Mouse (Mus musculus) megakaryocyte, adult 5-6 weeks (primary cell): ENCODE measurements at regions not wholly inside any gene's neighbourhood (a gene's known extent, or its start where the extent isn't known, plus 50 kb on each side); places are given as distances from the start of the nearest gene placed in this dataset.
A peak's percentile ranks its signal among the peaks of the same experiment; 100 is the strongest.

Experiments
- ATAC-seq: 2 replicates; pipeline ENCODE4 v1.8.0; 2016; ENCODE audit warnings: mild to moderate bottlenecking, inconsistent platforms; ENCODE audit not compliant: poor library complexity, severe bottlenecking

DNA sequence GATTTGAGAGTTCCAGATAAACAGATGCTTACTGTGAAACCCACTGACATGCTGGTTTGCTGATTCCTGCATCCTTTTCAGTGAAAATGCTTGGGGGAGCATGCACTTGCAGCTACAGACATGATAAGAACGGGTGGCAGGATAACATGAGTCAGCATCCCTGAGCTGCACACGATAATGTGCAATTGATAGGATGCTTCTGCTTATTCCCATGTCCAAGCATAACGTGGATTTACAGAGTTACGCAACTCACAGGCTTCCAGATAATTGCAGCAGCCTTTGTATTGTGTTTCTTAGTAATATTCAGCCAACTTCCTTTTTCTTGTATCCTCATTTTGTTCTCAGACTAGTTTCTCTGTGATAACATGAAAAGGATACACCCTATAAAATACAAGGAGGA lies 245.7 kb downstream of the Flrt2 start:
- ATAC-seq = peak; percentile 54

DNA sequence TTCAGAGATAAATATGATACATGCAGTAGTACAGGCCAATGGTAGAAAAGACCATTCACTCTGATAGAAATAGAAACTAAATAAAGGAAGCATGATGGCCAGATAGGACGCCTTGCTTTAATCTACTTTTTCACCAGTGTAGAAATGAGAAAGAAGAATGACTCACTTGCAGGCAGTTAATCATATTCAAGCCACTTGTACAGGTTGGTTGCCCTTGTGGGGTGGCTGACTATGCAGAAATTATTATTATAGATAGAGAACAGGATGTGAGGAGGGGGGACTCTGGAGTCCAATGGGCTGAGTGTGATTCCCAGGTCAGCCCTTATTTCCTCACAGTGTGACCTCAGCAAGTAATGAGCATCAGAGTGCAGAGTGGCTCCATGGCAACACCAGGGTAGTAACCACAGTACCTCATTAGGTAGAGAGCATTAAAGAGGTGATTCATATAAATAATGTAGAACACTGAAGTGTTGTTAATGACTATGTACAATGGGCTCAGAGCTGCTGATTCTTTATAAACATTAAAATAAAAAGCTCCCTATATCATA lies 248.5 kb downstream of the Flrt2 start:
- 0 out of 2 replicates have a peak, but pooled peaks have one; percentile 15 for ATAC-seq

- ATAC-seq = no peak
Measured at GRCm38 (mm10) chr12:95959786-95960504, 267.9 kb downstream of the Flrt2 start.

DNA sequence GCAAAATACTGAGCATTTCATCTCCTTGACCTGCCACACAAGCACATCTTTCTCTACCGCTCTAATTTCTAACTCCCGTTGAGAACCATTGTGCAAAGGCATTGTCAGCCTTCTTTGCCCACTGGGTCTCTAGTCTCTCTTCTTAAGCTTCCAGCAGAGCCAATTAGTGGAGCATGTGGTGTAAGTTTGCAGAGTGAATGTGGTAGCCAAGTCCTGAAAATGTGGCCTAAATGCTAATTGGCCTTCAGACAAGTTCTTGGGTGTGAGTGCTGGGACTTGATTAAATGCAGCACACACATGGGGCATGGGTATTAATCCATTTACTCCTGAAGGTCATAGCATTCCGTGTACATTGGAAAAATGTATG lies 268.5 kb downstream of the Flrt2 start:
- no peak for ATAC-seq

GRCm38 (mm10) chr12:95962817-95963216 lies 270.8 kb downstream of the Flrt2 start:
- ATAC-seq = no peak

DNA sequence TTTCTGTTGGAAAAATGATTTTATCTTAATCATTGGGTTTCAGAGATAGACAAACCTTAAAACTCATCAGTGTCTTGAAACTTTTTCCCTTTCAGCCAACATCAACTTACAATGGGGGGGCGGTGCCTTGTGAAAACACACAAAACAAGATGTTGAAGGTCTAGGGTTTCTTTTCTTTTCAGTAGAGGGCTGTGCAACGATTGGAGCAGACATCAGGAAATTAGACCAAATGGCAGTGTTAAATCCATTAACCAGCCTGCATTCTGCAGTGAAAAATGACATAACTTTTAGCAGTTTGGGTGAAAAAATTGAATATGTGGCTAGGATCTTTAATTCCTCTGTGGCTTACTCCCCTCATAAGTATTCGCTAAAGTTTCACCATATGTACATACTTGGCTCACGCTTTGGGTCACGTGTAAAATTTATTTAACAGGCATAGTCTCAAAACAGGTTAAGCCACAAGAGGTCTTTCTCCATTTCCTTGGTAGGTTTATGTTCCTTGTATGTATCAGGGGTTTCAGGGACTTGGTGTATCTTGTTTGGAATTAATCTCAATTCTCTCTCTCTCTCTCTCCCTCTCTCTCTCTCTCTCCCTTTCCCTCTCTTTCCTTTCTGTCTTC lies 296.8 kb downstream of the Flrt2 start:
- ATAC-seq = no peak

- ATAC-seq = no peak
Measured at GRCm38 (mm10) chr12:95994963-95995362, 302.9 kb downstream of the Flrt2 start.

DNA sequence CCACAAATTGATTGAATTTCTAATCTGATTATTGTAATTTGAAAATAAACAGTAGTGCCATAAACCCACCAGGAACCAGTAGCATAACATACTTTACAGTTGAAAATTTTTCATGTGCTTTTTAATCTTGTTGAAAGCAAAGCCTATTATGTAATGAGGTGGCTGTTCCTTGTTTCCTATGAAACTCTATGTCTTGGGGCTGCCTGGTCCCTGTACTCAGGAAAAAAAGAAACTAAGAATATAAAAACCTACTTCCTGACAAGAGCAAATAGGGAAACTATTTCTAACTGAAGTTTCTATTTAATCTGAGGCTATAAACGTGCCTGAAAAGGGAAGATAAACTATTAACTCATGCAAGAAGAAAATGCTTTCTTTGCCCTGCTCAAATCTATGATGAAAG lies 338.2 kb downstream of the Flrt2 start:
- ATAC-seq = peak; percentile 60

DNA sequence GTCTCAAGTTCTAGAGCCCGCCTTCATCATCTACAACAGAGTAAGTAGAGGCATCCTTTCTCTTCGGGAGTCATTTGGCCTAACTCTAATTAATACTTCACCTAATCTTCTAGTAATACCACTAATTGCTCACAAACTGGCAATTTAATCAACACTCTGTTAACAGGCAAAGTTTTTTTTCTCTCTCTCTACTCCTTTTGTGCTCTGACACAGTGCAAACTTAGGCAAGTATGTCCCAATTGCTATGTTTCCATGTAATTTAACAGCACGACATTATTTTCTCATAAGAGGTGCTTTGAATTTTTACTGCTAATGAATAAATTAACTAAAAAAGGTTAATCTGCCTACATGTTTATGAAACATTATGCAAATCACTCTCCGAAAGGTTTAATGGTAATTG lies 383.3 kb downstream of the Flrt2 start:
- no peak for ATAC-seq

- ATAC-seq = no peak
Measured at GRCm38 (mm10) chr12:96090995-96091394, 399.0 kb downstream of the Flrt2 start.

DNA sequence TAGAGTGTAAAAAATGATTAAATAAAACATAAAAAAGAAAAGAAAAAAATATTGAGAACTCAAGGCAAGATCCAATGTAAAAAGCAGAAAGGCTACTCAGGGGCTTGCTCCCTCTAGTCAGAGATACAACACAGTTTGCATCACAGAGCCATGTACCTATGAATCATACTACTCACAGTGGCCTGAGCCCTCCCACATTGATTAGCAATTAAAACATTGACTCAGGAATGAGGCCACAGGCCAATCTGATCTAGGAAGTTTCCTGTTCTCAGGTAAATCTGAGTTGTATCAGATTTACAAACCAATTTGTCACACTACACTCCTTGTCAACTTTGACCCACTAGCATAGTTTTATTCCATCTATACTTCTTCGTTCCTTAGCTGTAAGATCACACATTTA lies 414.2 kb downstream of the Flrt2 start:
- ATAC-seq = no peak

DNA sequence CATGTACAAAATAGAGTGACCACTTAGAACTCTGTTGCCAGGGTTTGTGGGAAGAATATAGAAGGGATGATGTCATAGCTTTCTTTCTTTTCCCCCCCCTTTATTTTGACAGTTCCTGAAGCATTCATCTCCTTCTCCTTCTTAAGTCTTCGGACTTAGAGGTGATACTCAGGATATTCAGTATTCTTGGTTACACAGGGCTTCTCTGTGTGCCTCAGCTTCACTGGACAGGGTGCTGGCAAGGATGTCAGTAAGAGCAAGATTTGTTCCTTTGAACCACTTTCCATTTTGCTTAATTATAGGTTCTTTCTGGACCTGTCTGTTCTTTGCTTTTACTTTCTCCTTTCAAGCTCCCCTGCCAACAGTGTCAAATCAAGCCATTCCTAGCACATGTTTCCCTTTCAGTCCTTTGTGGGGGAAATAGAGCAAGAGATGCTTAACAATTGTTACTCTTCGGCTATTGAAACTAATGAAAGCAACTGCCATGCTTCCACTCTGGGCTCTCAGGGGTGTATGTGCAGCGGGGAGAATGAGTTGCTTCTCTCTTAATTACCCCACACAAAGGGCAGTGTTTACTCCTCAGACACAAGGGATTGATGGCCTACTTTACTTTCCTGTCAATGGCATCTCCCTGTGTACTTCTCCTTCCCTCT lies 422.8 kb downstream of the Flrt2 start:
- no peak for ATAC-seq

DNA sequence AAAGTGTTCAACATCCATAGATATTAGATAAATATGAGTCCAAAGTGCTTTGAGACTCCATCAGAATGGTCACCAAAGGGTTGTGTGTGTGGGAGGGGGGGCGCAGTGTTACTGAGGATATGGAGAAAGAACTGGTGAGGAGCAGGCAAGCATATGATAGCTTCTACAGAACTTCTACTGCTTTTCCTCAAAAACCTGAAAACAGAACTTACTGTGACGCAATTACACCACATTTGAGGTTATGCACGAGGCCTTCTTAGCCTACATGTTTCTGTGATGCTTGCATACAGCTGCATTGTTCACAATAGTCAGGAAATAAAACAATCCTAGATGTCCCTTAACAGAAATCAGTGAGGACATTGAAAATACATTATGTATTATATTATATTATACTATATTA lies 425.5 kb downstream of the Flrt2 start:
- no peak for ATAC-seq

- no peak for ATAC-seq
Measured at GRCm38 (mm10) chr12:96124156-96124931, 432.3 kb downstream of the Flrt2 start.

DNA sequence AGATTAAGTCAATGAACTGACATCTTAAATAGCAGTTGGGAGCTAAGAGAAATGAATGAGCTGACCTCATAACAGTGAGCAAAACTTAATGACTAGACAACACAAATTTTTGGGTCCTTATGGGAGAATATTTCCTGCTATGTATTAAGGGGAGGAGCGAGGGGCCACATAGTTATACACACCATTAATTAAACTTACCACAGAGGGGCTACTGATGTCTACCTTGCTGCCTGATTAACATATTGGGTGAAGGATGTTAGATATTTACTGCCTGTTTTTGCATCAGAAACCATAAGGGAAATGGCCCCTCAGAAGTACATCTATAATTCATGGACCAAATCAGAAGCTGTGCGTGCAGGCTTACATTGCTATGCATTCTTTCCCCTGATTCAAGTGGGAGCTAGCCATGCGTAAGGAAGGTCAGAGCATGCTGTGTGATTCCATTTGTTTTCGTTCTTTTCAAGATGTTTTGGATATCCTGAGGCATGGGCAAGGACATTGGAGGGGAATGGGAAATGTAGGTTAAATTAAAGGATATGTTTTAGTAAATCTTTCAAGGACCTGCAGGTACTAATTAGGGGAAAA lies 437.9 kb downstream of the Flrt2 start:
- no peak for ATAC-seq

- ATAC-seq = no peak
Measured at GRCm38 (mm10) chr12:96130796-96131512, 438.9 kb downstream of the Flrt2 start.

DNA sequence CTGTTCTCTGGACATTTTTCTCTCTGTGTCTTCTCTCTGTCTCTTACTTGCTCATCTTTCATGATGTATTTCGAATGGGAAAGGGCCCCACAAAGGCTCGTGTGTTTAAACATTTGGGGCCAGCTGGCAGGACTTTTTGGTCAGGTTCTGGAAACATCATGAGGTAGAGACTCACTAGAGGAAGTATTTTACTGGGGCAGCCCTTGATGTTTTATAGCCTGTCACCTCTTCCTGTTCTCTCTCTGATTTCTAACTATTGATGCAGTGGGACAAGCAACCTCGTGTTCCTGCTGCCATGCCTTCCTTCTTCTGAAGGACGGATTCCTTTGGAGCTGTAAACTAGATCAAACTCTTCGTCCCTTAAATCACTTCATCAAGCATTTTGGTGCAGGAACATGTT lies 442.1 kb downstream of the Flrt2 start:
- no peak for ATAC-seq

GRCm38 (mm10) chr12:96141748-96142147 lies 449.7 kb downstream of the Flrt2 start:
- no peak for ATAC-seq

DNA sequence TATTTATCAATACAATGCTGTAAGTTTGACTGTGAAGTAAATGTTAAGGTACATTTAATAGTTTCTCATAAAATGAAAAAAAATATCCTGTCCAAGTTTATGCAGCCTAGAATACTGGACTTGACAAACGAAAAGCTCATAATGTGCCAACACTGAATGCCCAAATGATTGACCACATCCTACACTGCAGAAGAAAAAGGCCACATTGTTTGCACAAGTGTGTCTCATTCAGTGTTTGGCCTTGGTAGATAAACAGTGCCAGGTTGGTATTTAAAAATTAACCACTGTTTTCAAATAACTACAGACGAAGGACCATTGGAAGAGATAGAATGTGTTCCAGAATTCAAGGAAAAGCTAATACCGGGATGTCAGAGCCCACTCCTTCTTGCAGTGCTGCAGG lies 462.1 kb downstream of the Flrt2 start:
- ATAC-seq = no peak

DNA sequence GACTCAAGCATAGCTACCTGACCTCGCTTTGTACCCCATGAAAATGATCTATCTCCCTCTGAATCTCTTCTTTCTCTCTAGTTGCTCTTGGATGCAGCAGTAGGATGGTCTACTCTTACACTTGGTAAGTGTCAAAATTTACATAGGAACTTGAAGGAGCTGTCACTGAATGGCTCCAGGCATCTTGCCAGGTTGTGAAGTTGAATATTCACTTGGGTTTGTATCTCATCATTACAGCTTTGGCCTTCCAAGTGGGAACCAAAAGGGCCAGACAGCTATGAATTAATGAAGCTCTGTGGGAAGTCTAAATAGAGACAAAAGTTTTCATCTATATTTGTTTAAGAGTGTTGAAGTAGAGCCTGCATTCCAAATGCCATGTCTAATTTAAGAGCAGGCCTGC lies 475.5 kb downstream of the Flrt2 start:
- no peak for ATAC-seq
